Mouse (Mus musculus) lung, embryonic 14.5 days (tissue): ENCODE results near the gene Cacng8. TPM values are rescaled to one million over a fixed set of nuclear protein-coding genes. Genes with fewer than 3 reads are reported as not detected.
"Not testable (repeated sequence)": the region's sequence is repeated elsewhere in the genome, so short reads cannot be mapped to it uniquely, and the experiment has no call there.

Source experiments
- ATAC-seq: fragments of 200-750 bp; cut with Nextera tagmentation; 2 replicates; pipeline ENCODE4 v1.8.0; 2017; ENCODE audit warnings: mild to moderate bottlenecking, moderate TSS enrichment, moderate library complexity; ENCODE audit not compliant: insufficient read depth
- DNase-seq: peaks from one replicate; pipeline ENCODE4 v3.0.0-alpha.2; 2015
- H3K27ac ChIP-seq: fragments of 300-500 bp; sonication (generic); 2 replicates; pipeline ENCODE4 v1.5.1; 2014; ENCODE audit warnings: low read depth, mild to moderate bottlenecking, moderate library complexity
- H3K27me3 ChIP-seq: fragments of 300-500 bp; sonication (generic); 2 replicates; pipeline ENCODE4 v1.6.1; 2014; ENCODE audit warnings: low read length, control low read depth; ENCODE audit not compliant: insufficient read depth
- H3K36me3 ChIP-seq: fragments of 300-500 bp; sonication (generic); 2 replicates; pipeline ENCODE4 v1.6.1; 2014; ENCODE audit warnings: control low read depth; ENCODE audit not compliant: insufficient read depth
- H3K4me1 ChIP-seq: fragments of 300-500 bp; sonication (generic); 2 replicates; pipeline ENCODE4 v1.6.1; 2014; ENCODE audit warnings: antibody characterized with exemption, control low read depth; ENCODE audit not compliant: insufficient read depth
- H3K4me2 ChIP-seq: fragments of 300-500 bp; sonication (generic); 2 replicates; pipeline ENCODE4 v1.6.1; 2014; ENCODE audit warnings: mild to moderate bottlenecking
- H3K4me3 ChIP-seq: fragments of 300-500 bp; sonication (generic); 2 replicates; pipeline ENCODE4 v1.5.1; 2014; ENCODE audit warnings: low read depth, low read length
- H3K9ac ChIP-seq: fragments of 300-500 bp; sonication (generic); 2 replicates; pipeline ENCODE4 v1.6.1; 2014
- H3K9me3 ChIP-seq: fragments of 300-500 bp; sonication (generic); 2 replicates; pipeline ENCODE4 v1.6.1; 2016; ENCODE audit warnings: low read depth, low read length, control low read depth
- CTCF ChIP-seq: IDR thresholded peaks from 2 replicates; pipeline ENCODE4 v1.5.1; 2016; ENCODE audit warnings: antibody characterized with exemption, low read depth
- WGBS: fragments of 180-500 bp; shearing (Covaris S2); extraction: QIAGEN DNeasy Blood & Tissue Kit; methylation state at CpG from one replicate; pipeline ENCODE4 v1.1.7; 2014; 5-methylcytosine and 5-hydroxymethylcytosine counted together
- polyA plus RNA-seq: library from polyadenylated mRNA; unstranded; fragments of >200 nt; fragmentation: Nextera tagmentation; extraction: Ambion mirVana; gene quantifications from 2 replicates; pipeline ENCODE4 v1.2.1, GENCODE M21; 2014

Gene Cacng8
- polyA plus RNA-seq, 1 experiment from 2014 or later: 4.8 TPM

GRCm38 (mm10) chr7:3387761-3388160, 2.7 kb upstream of the Cacng8 start:
- Histone ChIP-seq H3K9ac (no peak overlapping the region), H3K4me2 (no peak overlapping the region), H3K9me3 (no peaks in the 10 kb centered on the region), H3K27ac (no peak overlapping the region), H3K27me3 (no peaks in the 10 kb centered on the region), H3K4me1 (peaks cover 3% of the 10 kb centered on the region; the same call in 1 of the 2 replicates), H3K36me3 (no peaks in the 10 kb centered on the region), H3K4me3 (no peak overlapping the region)
- DNase-seq: no peak
- TF ChIP-seq CTCF: no peak
- no peak for ATAC-seq
- 84% methylated on average over 18 of the region's 18 CpGs for WGBS

GRCm38 (mm10) chr7:3388885-3389284, 1.6 kb upstream of the Cacng8 start:
- H3K36me3 ChIP-seq: no peaks in the 10 kb centered on the region
- ATAC-seq: no peak
- peak overlapping the region; percentile 28; the same call in 1 of the 2 replicates for H3K4me3 ChIP-seq
- H3K27me3 ChIP-seq: no peaks in the 10 kb centered on the region
- 42% methylated on average over 6 of the region's 6 CpGs for WGBS
- peaks cover 3% of the 10 kb centered on the region; the same call in 1 of the 2 replicates for H3K4me1 ChIP-seq
- H3K4me2 ChIP-seq: peak overlapping the region; percentile 65
- no peaks in the 10 kb centered on the region for H3K9me3 ChIP-seq
- no peak for DNase-seq
- no peak for TF ChIP-seq CTCF
- no peak overlapping the region for H3K27ac ChIP-seq
- H3K9ac ChIP-seq: no peak overlapping the region

- Histone ChIP-seq H3K4me1 (peaks cover 3% of the 10 kb centered on the region; the same call in 1 of the 2 replicates), H3K27me3 (no peaks in the 10 kb centered on the region), H3K36me3 (no peaks in the 10 kb centered on the region), H3K4me2 (peak overlapping the region; percentile 65), H3K4me3 (peak overlapping the region; percentile 28), H3K27ac (peak overlapping the region; percentile 43; the same call in 1 of the 2 replicates), H3K9ac (peak overlapping the region; percentile 25; the same call in 1 of the 2 replicates), H3K9me3 (no peaks in the 10 kb centered on the region)
- WGBS: 3% methylated on average over 16 of the region's 17 CpGs
- DNase-seq (peak; percentile 91), ATAC-seq (peak; percentile 57)
- no peak for TF ChIP-seq CTCF
Measured at GRCm38 (mm10) chr7:3389444-3390412, 755 bp upstream of the Cacng8 start.

GRCm38 (mm10) chr7:3391081-3391451, 583 bp downstream of the Cacng8 start:
- Histone ChIP-seq H3K9me3 (no peaks in the 10 kb centered on the region), H3K27ac (no peak overlapping the region), H3K4me1 (peaks cover 3% of the 10 kb centered on the region; the same call in 1 of the 2 replicates), H3K9ac (no peak overlapping the region), H3K4me2 (peak overlapping the region; percentile 65), H3K36me3 (no peaks in the 10 kb centered on the region), H3K27me3 (no peaks in the 10 kb centered on the region), H3K4me3 (peak overlapping the region; percentile 28)
- no peak for TF ChIP-seq CTCF
- DNase-seq (no peak), ATAC-seq (peak; percentile 42)
- 5% methylated on average over 12 of the region's 12 CpGs for WGBS

GRCm38 (mm10) chr7:3391809-3392208, 1.3 kb downstream of the Cacng8 start:
- H3K27me3 ChIP-seq: no peaks in the 10 kb centered on the region
- ATAC-seq (no peak), DNase-seq (no peak)
- H3K9ac ChIP-seq: no peak overlapping the region
- H3K27ac ChIP-seq: no peak overlapping the region
- no peak for TF ChIP-seq CTCF
- H3K36me3 ChIP-seq: no peaks in the 10 kb centered on the region
- H3K4me1 ChIP-seq: peaks cover 3% of the 10 kb centered on the region; the same call in 1 of the 2 replicates
- H3K4me2 ChIP-seq: peak overlapping the region; percentile 65
- peak overlapping the region; percentile 28 for H3K4me3 ChIP-seq
- WGBS: 15% methylated on average over 4 of the region's 4 CpGs
- no peaks in the 10 kb centered on the region for H3K9me3 ChIP-seq

- H3K27ac ChIP-seq: no peak overlapping the region
- no peaks in the 10 kb centered on the region for H3K9me3 ChIP-seq
- DNase-seq (no peak), ATAC-seq (no peak)
- WGBS: 66% methylated on average over 10 of the region's 10 CpGs
- H3K36me3 ChIP-seq: no peaks in the 10 kb centered on the region
- TF ChIP-seq CTCF: no peak
- H3K4me1 ChIP-seq: no peaks in the 10 kb centered on the region
- no peak overlapping the region for H3K4me2 ChIP-seq
- H3K27me3 ChIP-seq: no peaks in the 10 kb centered on the region
- no peak overlapping the region for H3K4me3 ChIP-seq
- no peak overlapping the region for H3K9ac ChIP-seq
Measured at GRCm38 (mm10) chr7:3397355-3397754, 6.9 kb downstream of the Cacng8 start.

- Histone ChIP-seq H3K4me1 (no peaks in the 10 kb centered on the region), H3K27ac (no peak overlapping the region), H3K27me3 (no peaks in the 10 kb centered on the region), H3K9me3 (no peaks in the 10 kb centered on the region), H3K36me3 (no peaks in the 10 kb centered on the region), H3K4me3 (no peak overlapping the region), H3K9ac (no peak overlapping the region), H3K4me2 (no peak overlapping the region)
- WGBS: 43% methylated on average over 7 of the region's 7 CpGs
- TF ChIP-seq CTCF: no peak
- DNase-seq (no peak), ATAC-seq (no peak)
Measured at GRCm38 (mm10) chr7:3397797-3398196, 7.3 kb downstream of the Cacng8 start.

- H3K4me3 ChIP-seq, ATAC-seq, H3K36me3 ChIP-seq, H3K4me1 ChIP-seq, H3K4me2 ChIP-seq, H3K9me3 ChIP-seq, DNase-seq, H3K27me3 ChIP-seq, H3K27ac ChIP-seq, H3K9ac ChIP-seq: not testable (repeated sequence)
- WGBS: 86% methylated on average over 7 of the region's 8 CpGs
Measured at GRCm38 (mm10) chr7:3398363-3398762, 7.9 kb downstream of the Cacng8 start.
